Mouse (Mus musculus) C2C12 (cell line): ENCODE results near the gene Epn3. TPM values are rescaled to one million over a fixed set of nuclear protein-coding genes. Genes with fewer than 3 reads are reported as not detected.

Source experiments
- H3K27me3 ChIP-seq: one replicate; pipeline ENCODE4 v1.6.1; 2011; ENCODE audit not compliant: control insufficient read depth, insufficient read depth, insufficient read length
- H3K36me3 ChIP-seq: one replicate; pipeline ENCODE4 v1.6.1; 2011; ENCODE audit not compliant: control insufficient read depth, insufficient read depth
- H3K4me3 ChIP-seq: one replicate; pipeline ENCODE4 v1.5.1; 2011; ENCODE audit warnings: mild to moderate bottlenecking, control low read depth; ENCODE audit not compliant: poor library complexity, insufficient read depth, severe bottlenecking
- H3K79me2 ChIP-seq: one replicate; pipeline ENCODE4 v1.6.1; 2011; ENCODE audit not compliant: control insufficient read depth, insufficient read depth
- H3K79me3 ChIP-seq: one replicate; pipeline ENCODE4 v1.6.1; 2011; ENCODE audit warnings: low read depth, control low read depth
- H3ac ChIP-seq: one replicate; pipeline ENCODE3; 2011; ENCODE audit warnings: low read depth; ENCODE audit not compliant: control insufficient read depth, insufficient read length
- CEBPB ChIP-seq: IDR thresholded peaks from one replicate; pipeline ENCODE4 v1.6.1; 2011; ENCODE audit warnings: low read depth, mild to moderate bottlenecking, control low read depth, moderate library complexity
- CTCF ChIP-seq: IDR thresholded peaks from one replicate; pipeline ENCODE4 v1.5.1; 2011; ENCODE audit not compliant: control insufficient read depth, insufficient read depth, insufficient read length
- FOSL1 ChIP-seq: IDR thresholded peaks from one replicate; pipeline ENCODE4 v1.8.0; 2011; ENCODE audit warnings: mild to moderate bottlenecking, low read length; ENCODE audit not compliant: poor library complexity, insufficient read depth, severe bottlenecking
- MAX ChIP-seq: IDR thresholded peaks from one replicate; pipeline ENCODE4 v1.6.1; 2011; ENCODE audit warnings: mild to moderate bottlenecking, control low read depth
- MYOD1 ChIP-seq: IDR thresholded peaks from one replicate; pipeline ENCODE4 v1.6.1; 2011; ENCODE audit warnings: low read depth; ENCODE audit not compliant: control insufficient read depth, insufficient read length
- MYOG ChIP-seq: IDR thresholded peaks from one replicate; pipeline ENCODE4 v1.6.1; 2011; ENCODE audit not compliant: control insufficient read depth, insufficient read length; ENCODE audit errors: extremely low read depth
- USF1 ChIP-seq: IDR thresholded peaks from one replicate; pipeline ENCODE4 v1.6.1; 2011; ENCODE audit warnings: low read depth, mild to moderate bottlenecking, control low read depth, moderate library complexity
- polyA plus RNA-seq: library from polyadenylated mRNA; unstranded; fragments of >200 nt; fragmentation: generic; extraction: Trizol; gene quantifications from one replicate; pipeline ENCODE4 v1.2.1, GENCODE M21; 2012; ENCODE audit warnings: missing spikeins

Gene Epn3
- polyA plus RNA-seq, 1 experiment = 0.25 TPM

DNA sequence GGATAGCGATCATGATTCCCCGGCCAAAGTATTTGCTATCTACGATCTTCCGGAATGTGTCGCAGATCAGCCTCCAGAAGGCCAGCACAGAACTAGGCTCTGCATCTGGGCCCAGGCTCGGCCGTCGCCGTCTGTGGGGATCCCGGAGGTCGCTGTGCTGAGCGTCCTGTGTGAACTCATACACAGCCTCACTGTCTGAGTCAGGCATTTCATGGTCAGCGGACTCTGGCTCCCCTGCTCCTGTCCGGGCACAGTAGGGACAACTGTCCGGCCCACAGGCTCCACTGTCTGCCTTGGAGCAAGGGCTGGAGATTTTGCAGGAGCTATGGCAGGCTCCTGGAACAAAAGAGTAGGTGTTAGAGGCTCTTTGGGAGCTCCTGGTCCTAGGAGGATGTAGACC, 42.8 kb downstream of the Epn3 start:
- TF ChIP-seq MYOG = no peak
- no peak for TF ChIP-seq FOSL1
- no peak for TF ChIP-seq CEBPB
- TF ChIP-seq CTCF = no peak
- TF ChIP-seq MYOD1 = no peak
- no peak for TF ChIP-seq MAX
- no peak for TF ChIP-seq USF1
- H3K79me2 ChIP-seq = no peaks in the 10 kb centered on the region
- H3K36me3 ChIP-seq = no peaks in the 10 kb centered on the region
- H3ac ChIP-seq = no peak overlapping the region
- no peak overlapping the region for H3K4me3 ChIP-seq
- H3K79me3 ChIP-seq = no peaks in the 10 kb centered on the region
- H3K27me3 ChIP-seq = peaks cover 73% of the 10 kb centered on the region

DNA sequence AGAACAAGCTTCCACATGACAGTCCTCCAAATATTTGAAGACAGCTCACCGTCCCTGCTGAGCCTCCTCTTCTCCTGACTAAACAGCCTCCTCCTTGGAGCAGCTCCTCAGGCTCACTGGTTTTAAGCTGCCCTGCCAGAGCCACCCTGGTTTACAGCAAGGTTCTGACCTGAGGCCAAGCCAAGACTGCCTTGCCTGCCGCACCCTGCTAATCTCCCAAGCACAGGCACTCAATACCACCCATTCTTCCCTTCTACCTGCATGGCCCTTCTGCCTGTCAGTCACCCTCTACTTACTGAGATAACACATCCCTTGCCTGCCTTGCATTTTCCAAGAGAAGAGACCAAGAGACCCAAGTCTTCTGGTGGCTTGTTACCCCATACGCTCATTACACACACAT, 43.4 kb downstream of the Epn3 start:
- no peak for TF ChIP-seq MYOD1
- TF ChIP-seq MAX = no peak
- no peak for TF ChIP-seq FOSL1
- TF ChIP-seq CTCF = no peak
- TF ChIP-seq MYOG = no peak
- TF ChIP-seq CEBPB = no peak
- TF ChIP-seq USF1 = no peak
- Histone ChIP-seq H3K79me3 (no peaks in the 10 kb centered on the region), H3K4me3 (no peak overlapping the region), H3ac (no peak overlapping the region), H3K79me2 (no peaks in the 10 kb centered on the region), H3K27me3 (peaks cover 76% of the 10 kb centered on the region), H3K36me3 (no peaks in the 10 kb centered on the region)

DNA sequence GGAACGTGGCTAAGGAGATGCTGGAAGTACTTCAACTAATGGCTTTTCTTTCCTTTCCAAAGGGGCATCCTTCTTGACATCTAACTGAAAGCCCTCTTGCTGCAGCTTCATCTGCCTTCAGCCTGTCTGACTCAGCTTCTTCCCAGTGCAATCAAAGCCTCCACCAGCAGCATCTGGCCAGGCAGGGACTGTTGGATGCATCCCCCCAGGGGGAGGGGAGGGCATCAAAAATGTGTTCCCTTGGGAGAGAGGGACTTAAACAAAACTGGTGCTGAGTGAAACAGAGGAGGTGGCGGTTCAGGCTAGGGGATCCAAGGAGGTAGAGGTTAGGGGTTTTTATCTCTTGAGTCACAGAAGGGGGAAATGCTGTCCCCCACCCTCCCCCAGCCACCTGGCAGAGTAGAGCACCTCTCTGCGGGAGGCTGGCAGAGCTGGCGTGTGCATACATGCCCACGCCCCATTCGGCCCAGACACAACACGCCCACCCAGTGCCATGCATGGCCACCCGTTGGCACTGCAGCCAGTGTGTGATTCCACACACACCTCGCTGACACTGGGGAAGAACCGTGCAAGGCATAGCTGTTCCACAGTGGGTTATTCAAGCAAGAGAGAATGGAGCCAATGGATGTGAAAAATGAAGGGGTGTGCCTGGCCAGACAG, 44.5 kb downstream of the Epn3 start:
- peaks cover 81% of the 10 kb centered on the region for H3K27me3 ChIP-seq
- no peak overlapping the region for H3ac ChIP-seq
- H3K4me3 ChIP-seq = no peak overlapping the region
- no peaks in the 10 kb centered on the region for H3K36me3 ChIP-seq
- H3K79me2 ChIP-seq = no peaks in the 10 kb centered on the region
- TF ChIP-seq USF1 = no peak
- no peak for TF ChIP-seq CTCF
- no peak for TF ChIP-seq FOSL1
- TF ChIP-seq MYOG = no peak
- TF ChIP-seq MYOD1 = no peak
- TF ChIP-seq MAX = no peak
- no peak for TF ChIP-seq CEBPB
- no peaks in the 10 kb centered on the region for H3K79me3 ChIP-seq

GRCm38 (mm10) chr11:94454756-94455155, 45.0 kb downstream of the Epn3 start:
- Histone ChIP-seq H3K4me3 (no peak overlapping the region), H3K27me3 (peaks cover 86% of the 10 kb centered on the region), H3K36me3 (no peaks in the 10 kb centered on the region), H3ac (no peak overlapping the region), H3K79me3 (no peaks in the 10 kb centered on the region), H3K79me2 (no peaks in the 10 kb centered on the region)
- TF ChIP-seq MAX = no peak
- TF ChIP-seq CTCF = no peak

DNA sequence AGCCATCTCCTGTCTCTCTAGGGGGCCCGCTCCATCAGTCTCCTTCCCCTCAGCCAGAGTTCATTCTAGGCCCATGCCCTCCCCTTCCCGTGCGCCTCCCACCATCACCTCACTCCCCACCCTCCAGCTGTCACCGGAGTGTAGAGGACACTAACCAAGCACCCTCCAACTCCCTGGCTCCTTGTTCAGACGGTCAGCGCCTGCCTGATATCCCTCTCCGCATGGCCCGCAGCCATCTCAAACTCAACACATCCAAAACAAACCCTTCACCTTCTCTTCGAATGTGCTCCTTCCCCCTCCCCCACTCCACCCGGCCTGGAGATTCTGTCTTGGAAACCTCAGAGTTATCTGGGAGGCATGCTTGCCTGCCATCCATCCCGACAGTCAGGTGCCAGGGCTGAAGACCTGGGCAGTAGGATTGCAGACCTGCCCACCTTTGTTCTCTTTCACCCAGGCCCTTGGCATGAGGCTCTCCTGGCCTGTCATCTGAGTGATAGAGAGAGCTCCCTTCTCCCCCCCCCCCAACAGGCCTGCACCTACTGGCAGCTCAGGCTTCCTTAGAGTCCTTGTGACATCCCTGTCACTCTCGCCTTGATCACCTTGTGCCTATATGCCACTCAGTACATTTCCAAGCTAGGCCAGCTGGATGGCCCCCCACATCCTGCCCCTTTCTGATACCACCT, 48.5 kb downstream of the Epn3 start:
- TF ChIP-seq USF1 (no peak), MYOG (no peak), MYOD1 (no peak), CEBPB (no peak), FOSL1 (no peak), MAX (no peak), CTCF (no peak)
- Histone ChIP-seq H3K27me3 (peaks cover 74% of the 10 kb centered on the region), H3K79me3 (no peaks in the 10 kb centered on the region), H3K79me2 (no peaks in the 10 kb centered on the region), H3ac (no peak overlapping the region), H3K4me3 (no peak overlapping the region), H3K36me3 (no peaks in the 10 kb centered on the region)

DNA sequence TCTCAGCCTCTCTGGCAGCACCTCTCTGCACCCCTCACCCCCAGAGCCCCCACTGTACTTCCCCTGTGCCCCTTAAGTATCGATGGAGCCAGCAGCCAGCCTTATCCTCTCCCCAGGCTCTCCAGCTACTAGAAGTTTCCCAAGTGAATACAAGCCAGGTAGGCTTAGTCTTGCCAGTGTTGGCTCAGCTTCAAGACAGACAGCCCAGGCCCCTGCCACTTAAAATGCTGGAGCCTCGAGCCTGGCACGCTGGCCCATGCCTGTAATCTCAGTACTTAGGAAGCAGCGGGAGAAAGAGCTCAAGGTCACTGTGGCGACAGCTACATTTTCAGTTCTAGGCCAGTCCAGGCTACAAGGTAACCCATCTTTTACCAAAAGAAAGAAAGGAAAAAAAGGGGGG, 49.9 kb downstream of the Epn3 start:
- TF ChIP-seq USF1 (no peak), MYOD1 (no peak), CTCF (no peak), CEBPB (no peak), MAX (no peak), FOSL1 (no peak), MYOG (no peak)
- peaks cover 70% of the 10 kb centered on the region for H3K27me3 ChIP-seq
- no peak overlapping the region for H3K4me3 ChIP-seq
- no peak overlapping the region for H3ac ChIP-seq
- no peaks in the 10 kb centered on the region for H3K79me3 ChIP-seq
- no peaks in the 10 kb centered on the region for H3K36me3 ChIP-seq
- no peaks in the 10 kb centered on the region for H3K79me2 ChIP-seq
